Mouse (Mus musculus) CH12.LX (cell line): ENCODE data around the gene Tmem178b.

Experiments
- CHD2 ChIP-seq: IDR thresholded peaks from 2 replicates; pipeline ENCODE4 v1.6.1; 2011; ENCODE audit warnings: low read length, improper control_type of control experiment
- ELF1 ChIP-seq: IDR thresholded peaks from 2 replicates; pipeline ENCODE4 v1.6.1; 2014; ENCODE audit warnings: low read depth, mild to moderate bottlenecking, inconsistent platforms, low read length, improper control_type of control experiment
- GABPA ChIP-seq: IDR thresholded peaks from 2 replicates; pipeline ENCODE4 v1.6.1; 2012; ENCODE audit warnings: low read depth, low read length, improper control_type of control experiment, inconsistent platforms; ENCODE audit not compliant: insufficient replicate concordance
- ZKSCAN1 ChIP-seq: IDR thresholded peaks from 2 replicates; pipeline ENCODE4 v1.6.1; 2012; ENCODE audit warnings: low read depth, inconsistent platforms, low read length, improper control_type of control experiment, borderline replicate concordance

DNA sequence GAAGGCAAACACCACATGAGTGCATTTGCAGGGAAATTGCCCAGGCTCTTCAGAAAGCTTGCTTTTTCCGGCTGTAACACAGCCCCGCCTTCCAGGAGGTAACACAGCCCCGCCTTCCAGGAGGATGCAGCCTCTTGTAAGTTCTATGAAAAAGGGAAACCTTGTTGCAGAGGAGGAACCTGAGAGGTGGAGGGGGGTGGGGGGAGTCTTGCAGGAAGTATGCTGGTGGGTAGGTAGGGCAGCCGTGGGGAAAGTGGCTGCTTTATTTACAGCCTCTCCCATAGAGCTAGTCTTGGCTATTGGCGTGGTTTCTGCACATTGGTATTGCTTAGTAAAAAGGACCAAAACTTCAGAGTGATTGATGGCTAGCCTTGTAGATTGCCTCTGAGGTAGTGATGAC is 140.3 kb downstream of the Tmem178b start:
- no peak for TF ChIP-seq ELF1
- TF ChIP-seq GABPA: no peak
- TF ChIP-seq CHD2: no peak
- no peak for TF ChIP-seq ZKSCAN1
